Mouse (Mus musculus): Measurements from ENCODE around the gene Eya4. TPM values are rescaled to one million over a fixed set of nuclear protein-coding genes. Genes with fewer than 3 reads are reported as not detected.

Eya4 gene
- total RNA-seq, 2 experiments from 2014 or later = 0.68 TPM; not detected in 1

- ATAC-seq (replicated peaks; ENCODE audit: low FRiP score, poor library complexity, severe bottlenecking) = no peak
These were observed 264.0 kb downstream of the Eya4 start for GRCm38 (mm10) chr10:23086352-23087215.

- ATAC-seq (replicated peaks; ENCODE audit: low FRiP score, poor library complexity, severe bottlenecking) = no peak
These were observed 269.1 kb downstream of the Eya4 start for GRCm38 (mm10) chr10:23081548-23081828.

GRCm38 (mm10) chr10:23080749-23081547 lies 269.6 kb downstream of the Eya4 start:
- ATAC-seq (replicated peaks; ENCODE audit: low FRiP score, poor library complexity, severe bottlenecking) = no peak

- no peak for ATAC-seq (replicated peaks; ENCODE audit: low FRiP score, poor library complexity, severe bottlenecking)
These were observed 273.7 kb downstream of the Eya4 start for GRCm38 (mm10) chr10:23076691-23077385.

GRCm38 (mm10) chr10:23073431-23073830 lies 277.2 kb downstream of the Eya4 start:
- no peak for ATAC-seq (replicated peaks; ENCODE audit: low FRiP score, poor library complexity, severe bottlenecking)

GRCm38 (mm10) chr10:23063637-23064036 lies 286.9 kb downstream of the Eya4 start:
- ATAC-seq (replicated peaks; ENCODE audit: low FRiP score, poor library complexity, severe bottlenecking) = no peak

- ATAC-seq (replicated peaks; ENCODE audit: low FRiP score, poor library complexity, severe bottlenecking) = no peak
These were observed 287.9 kb downstream of the Eya4 start for GRCm38 (mm10) chr10:23062719-23063118.

GRCm38 (mm10) chr10:23060694-23061060 lies 289.9 kb downstream of the Eya4 start:
- no peak for ATAC-seq (replicated peaks; ENCODE audit: low FRiP score, poor library complexity, severe bottlenecking)

- ATAC-seq (replicated peaks; ENCODE audit: low FRiP score, poor library complexity, severe bottlenecking) = no peak
These were observed 290.4 kb downstream of the Eya4 start for GRCm38 (mm10) chr10:23060041-23060693.

- no peak for ATAC-seq (replicated peaks; ENCODE audit: low FRiP score, poor library complexity, severe bottlenecking)
These were observed 297.1 kb downstream of the Eya4 start for GRCm38 (mm10) chr10:23053379-23053915.
